Mouse (Mus musculus) kidney, adult 2 months (tissue): ENCODE results near the gene Cntnap1. TPM values are rescaled to one million over a fixed set of nuclear protein-coding genes. Genes with fewer than 3 reads are reported as not detected.

Experiments
- DNase-seq: peaks from one replicate; pipeline ENCODE4 v3.0.0; 2021
- H3K27ac ChIP-seq: fragments of 200-500 bp; 2 replicates; pipeline ENCODE4 v1.5.1; 2012; ENCODE audit warnings: low read depth, low read length, control low read depth, inconsistent platforms; ENCODE audit not compliant: insufficient read depth
- H3K27me3 ChIP-seq: fragments of 200-500 bp; replicated peaks from 2 replicates; pipeline ENCODE4 v1.6.1; 2012; ENCODE audit warnings: mild to moderate bottlenecking, moderate library complexity, low read length, inconsistent platforms; ENCODE audit not compliant: control insufficient read depth, insufficient read depth
- H3K36me3 ChIP-seq: fragments of 200-500 bp; 2 replicates; pipeline ENCODE4 v1.6.1; 2012; ENCODE audit warnings: mild to moderate bottlenecking, moderate library complexity, low read length, inconsistent platforms; ENCODE audit not compliant: control insufficient read depth, insufficient read depth
- H3K4me1 ChIP-seq: fragments of 200-500 bp; 2 replicates; pipeline ENCODE4 v1.6.1; 2011; ENCODE audit warnings: low read length; ENCODE audit not compliant: control insufficient read depth, insufficient read depth
- H3K4me3 ChIP-seq: fragments of 200-500 bp; 2 replicates; pipeline ENCODE4 v1.5.1; 2011; ENCODE audit warnings: mild to moderate bottlenecking, low read depth, low read length, control low read depth; ENCODE audit not compliant: insufficient read depth
- CTCF ChIP-seq: fragments of 200-500 bp; conservative IDR thresholded peaks from 2 replicates; pipeline ENCODE4 v1.5.1; 2011; ENCODE audit warnings: low read depth, mild to moderate bottlenecking, control low read depth, low read length, moderate library complexity, mixed read lengths; ENCODE audit not compliant: insufficient read depth, insufficient read length
- POLR2A ChIP-seq: fragments of 200-500 bp; IDR thresholded peaks from one replicate; pipeline ENCODE4 v1.6.1; 2011; ENCODE audit warnings: low read depth, low read length, control low read depth
- WGBS: fragments of 180-500 bp; shearing (Covaris S2); methylation state at CpG from one replicate; pipeline ENCODE4 v1.1.7; 2018; 5-methylcytosine and 5-hydroxymethylcytosine counted together
- polyA plus RNA-seq: library from polyadenylated mRNA; depleted of rRNA; stranded (reverse); fragments of >200 nt; gene quantifications from 2 replicates; pipeline ENCODE4 v1.2.3, GENCODE M21; 2012; rRNA removed

Cntnap1 gene
- polyA plus RNA-seq, 1 experiment, result 3.6 TPM

- TF ChIP-seq POLR2A (no peak), CTCF (no peak)
- Histone ChIP-seq H3K27ac (no peak overlapping the region), H3K4me1 (peaks cover 27% of the 10 kb centered on the region; the same call in 1 of the 2 replicates), H3K4me3 (no peak overlapping the region), H3K36me3 (no peaks in the 10 kb centered on the region), H3K27me3 (no peaks in the 10 kb centered on the region)
- DNase-seq, result no peak
Observed at GRCm38 (mm10) chr11:101234124-101234523, 63.8 kb downstream of the Cntnap1 start.

GRCm38 (mm10) chr11:101235429-101235828 lies 65.1 kb downstream of the Cntnap1 start:
- Histone ChIP-seq H3K27me3 (no peaks in the 10 kb centered on the region), H3K4me3 (no peak overlapping the region), H3K36me3 (no peaks in the 10 kb centered on the region), H3K27ac (no peak overlapping the region), H3K4me1 (peaks cover 20% of the 10 kb centered on the region; the same call in 1 of the 2 replicates)
- no peak for TF ChIP-seq CTCF
- no peak for TF ChIP-seq POLR2A
- no peak for DNase-seq

- TF ChIP-seq CTCF, result no peak
- TF ChIP-seq POLR2A, result no peak
- 90% methylated on average over 5 of the region's 5 CpGs for WGBS
- Histone ChIP-seq H3K4me3 (no peak overlapping the region), H3K27me3 (no peaks in the 10 kb centered on the region), H3K4me1 (peaks cover 8% of the 10 kb centered on the region; the same call in 1 of the 2 replicates), H3K36me3 (no peaks in the 10 kb centered on the region), H3K27ac (no peak overlapping the region)
- no peak for DNase-seq
Observed at GRCm38 (mm10) chr11:101236782-101237181, 66.5 kb downstream of the Cntnap1 start.

- TF ChIP-seq CTCF (no peak), POLR2A (no peak)
- Histone ChIP-seq H3K27ac (no peak overlapping the region), H3K4me3 (no peak overlapping the region), H3K4me1 (no peaks in the 10 kb centered on the region; the same call in 1 of the 2 replicates), H3K27me3 (no peaks in the 10 kb centered on the region), H3K36me3 (no peaks in the 10 kb centered on the region)
- WGBS, result 57% methylated on average over 5 of the region's 5 CpGs
- DNase-seq, result no peak
Observed at GRCm38 (mm10) chr11:101238071-101238647, 67.8 kb downstream of the Cntnap1 start.

Other genes starting within 250 kb of the Cntnap1 start
- 55.5 and 57.2 TPM in 2 replicates for gene Stat3, start 231.0 kb upstream of the Cntnap1 start, polyA plus RNA-seq
- 32.1 and 35.0 TPM in 2 replicates for gene Cavin1, start 199.6 kb upstream of the Cntnap1 start, polyA plus RNA-seq
- gene Atp6v0a1, start 161.1 kb upstream of the Cntnap1 start, polyA plus RNA-seq, result 48.4 and 54.0 TPM in 2 replicates
- gene Naglu, start 100.5 kb upstream of the Cntnap1 start, polyA plus RNA-seq, result 50.6 and 60.6 TPM in 2 replicates
- gene Hsd17b1, start 92.1 kb upstream of the Cntnap1 start, polyA plus RNA-seq, result 0.44 and 0.83 TPM in 2 replicates
- 154 and 200 TPM in 2 replicates for gene Coasy, start 88.0 kb upstream of the Cntnap1 start, polyA plus RNA-seq
- gene Mlx, start 83.2 kb upstream of the Cntnap1 start, polyA plus RNA-seq, result 56.9 and 67.9 TPM in 2 replicates
- gene Psmc3ip, start 75.1 kb upstream of the Cntnap1 start, polyA plus RNA-seq, result 1.2 and 1.9 TPM in 2 replicates
- gene Retreg3, start 50.6 kb upstream of the Cntnap1 start, polyA plus RNA-seq, result 60.0 and 65.2 TPM in 2 replicates
- gene Tubg1, start 50.6 kb upstream of the Cntnap1 start, polyA plus RNA-seq, result 14.1 and 19.2 TPM in 2 replicates
- gene Tubg2, start 14.6 kb upstream of the Cntnap1 start, polyA plus RNA-seq, result 1.4 and 1.8 TPM in 2 replicates
- 19.3 and 22.7 TPM in 2 replicates for gene Plekhh3, start 828 bp downstream of the Cntnap1 start, polyA plus RNA-seq
- 0.33 and 0.34 TPM in 2 replicates for gene Ccr10, start 4.9 kb downstream of the Cntnap1 start, polyA plus RNA-seq
- gene Ezh1, start 55.9 kb downstream of the Cntnap1 start, polyA plus RNA-seq, result 44.8 and 48.5 TPM in 2 replicates
- 75.9 and 86.6 TPM in 2 replicates for gene Ramp2, start 75.5 kb downstream of the Cntnap1 start, polyA plus RNA-seq
- 112 and 116 TPM in 2 replicates for gene Vps25, start 83.2 kb downstream of the Cntnap1 start, polyA plus RNA-seq
- gene Wnk4, start 90.0 kb downstream of the Cntnap1 start, polyA plus RNA-seq, result 134 and 160 TPM in 2 replicates
- gene Cntd1, start 108.5 kb downstream of the Cntnap1 start, polyA plus RNA-seq, result 1.3 and 1.6 TPM in 2 replicates
- gene Coa3, start 108.6 kb downstream of the Cntnap1 start, polyA plus RNA-seq, result 540 and 572 TPM in 2 replicates
- 61.9 and 89.5 TPM in 2 replicates for gene Becn1, start 131.8 kb downstream of the Cntnap1 start, polyA plus RNA-seq
- 61.6 and 75.5 TPM in 2 replicates for gene Psme3, start 145.7 kb downstream of the Cntnap1 start, polyA plus RNA-seq
- gene Aoc2, start 154.5 kb downstream of the Cntnap1 start, polyA plus RNA-seq, result 2.6 and 3.1 TPM in 2 replicates
- gene Aoc3, start 160.1 kb downstream of the Cntnap1 start, polyA plus RNA-seq, result 12.5 and 14.8 TPM in 2 replicates
- 322 and 349 TPM in 2 replicates for gene G6pc, start 197.0 kb downstream of the Cntnap1 start, polyA plus RNA-seq
- gene Aarsd1, start 247.1 kb downstream of the Cntnap1 start, polyA plus RNA-seq, result 26.3 and 29.2 TPM in 2 replicates